Mouse (Mus musculus) cerebellum, adult 9-10 months (tissue): ENCODE measurements around the gene Plin3.
"Not testable (repeated sequence)": the region's sequence is repeated elsewhere in the genome, so short reads cannot be mapped to it uniquely, and the experiment has no call there.

Experiments
- DNase-seq: peaks from one replicate; pipeline ENCODE4 v3.0.0; 2022

Gene Plin3

DNA sequence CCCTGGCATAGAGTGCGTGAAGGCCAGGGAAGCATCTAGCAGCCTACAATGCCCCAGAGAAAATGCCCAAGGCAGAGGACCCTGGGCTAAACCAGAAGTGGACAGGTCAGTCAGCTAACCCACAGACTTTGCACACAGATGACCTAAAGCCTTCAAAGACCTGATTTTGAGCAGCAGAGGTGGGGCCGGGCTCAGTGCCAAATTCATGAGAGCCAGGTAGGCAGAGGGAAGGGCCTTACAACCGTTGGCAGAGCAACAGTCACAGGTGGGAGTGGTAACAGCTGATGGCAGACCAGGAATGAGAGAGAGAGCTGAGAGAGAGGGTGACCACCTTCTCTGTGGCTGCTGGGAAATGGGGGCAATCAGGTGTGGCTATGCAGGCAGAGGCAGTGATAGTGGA is 20.0 kb downstream of the Plin3 start:
- DNase-seq: no peak

DNA sequence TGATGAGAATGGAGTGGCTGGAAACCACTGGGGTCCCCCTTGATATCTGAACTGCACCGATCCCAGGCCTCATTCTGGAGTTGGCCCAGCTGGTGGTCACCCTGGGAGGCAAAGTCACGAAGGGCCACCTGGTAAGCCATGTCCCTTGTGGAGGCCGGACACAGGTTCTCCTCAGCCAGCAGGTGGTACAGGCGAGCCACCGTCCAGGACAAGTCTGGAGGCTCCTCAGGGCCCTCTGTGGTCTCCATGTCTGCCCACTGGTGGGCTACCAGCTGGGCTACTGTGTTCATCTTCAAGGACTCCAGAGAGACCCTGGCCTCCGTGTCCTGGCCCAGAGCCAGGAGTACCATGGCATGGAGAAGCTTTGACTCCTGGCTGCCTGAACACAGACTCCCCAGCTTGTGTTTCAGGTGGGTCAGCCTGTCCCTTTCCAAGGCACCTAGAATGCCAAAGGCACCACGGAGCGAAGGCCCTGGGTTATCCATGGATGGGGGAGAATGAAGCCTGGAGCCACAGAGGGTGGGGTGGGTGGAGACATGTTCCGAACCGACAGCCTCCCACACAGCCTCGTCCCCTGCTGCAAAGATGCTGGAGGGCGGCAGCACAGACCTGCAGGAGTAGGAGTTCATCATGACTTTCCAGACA is 20.9 kb downstream of the Plin3 start:
- no peak for DNase-seq

DNA sequence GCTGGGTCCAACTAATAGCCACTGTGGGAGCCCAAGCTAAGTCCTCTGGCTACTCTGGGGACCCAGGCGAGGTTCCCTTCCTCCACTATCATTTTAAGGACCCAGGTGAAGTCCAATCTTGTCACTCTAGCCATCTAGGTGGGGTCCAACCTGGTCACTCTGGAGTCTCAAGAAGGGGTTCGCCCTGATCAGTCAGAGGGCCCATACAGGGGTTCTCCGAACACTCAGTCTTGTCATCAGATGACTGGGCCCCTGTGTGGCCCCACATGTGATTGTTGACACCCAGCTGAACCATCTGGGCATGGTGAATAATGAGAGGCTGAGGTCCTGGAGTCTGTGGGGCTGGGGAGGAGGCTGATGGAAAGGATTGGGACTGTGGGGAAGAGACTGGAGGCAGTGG is 22.9 kb downstream of the Plin3 start:
- DNase-seq: no peak

- peak; percentile 90 for DNase-seq
Observed at GRCm38 (mm10) chr17:56269153-56269630, 23.5 kb downstream of the Plin3 start.

DNA sequence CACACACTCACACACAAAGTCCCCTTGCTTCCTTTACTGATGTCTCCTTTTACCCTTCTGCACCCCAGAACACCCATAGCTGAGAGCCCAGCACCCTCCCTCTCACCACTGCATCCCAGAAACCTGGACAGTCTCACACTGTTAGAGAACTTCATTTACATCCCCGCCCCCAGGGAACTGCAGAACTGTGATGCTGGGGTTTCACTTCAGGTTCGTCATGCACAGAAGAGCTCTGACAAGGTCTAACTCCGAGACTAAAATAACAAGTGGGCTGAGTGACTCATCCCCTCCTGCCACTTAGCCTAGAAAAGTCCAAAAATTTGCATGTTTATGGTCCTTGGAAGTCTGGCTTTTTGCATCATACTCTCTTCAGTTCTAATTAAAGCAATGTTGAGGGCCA is 26.4 kb downstream of the Plin3 start:
- DNase-seq: no peak

DNA sequence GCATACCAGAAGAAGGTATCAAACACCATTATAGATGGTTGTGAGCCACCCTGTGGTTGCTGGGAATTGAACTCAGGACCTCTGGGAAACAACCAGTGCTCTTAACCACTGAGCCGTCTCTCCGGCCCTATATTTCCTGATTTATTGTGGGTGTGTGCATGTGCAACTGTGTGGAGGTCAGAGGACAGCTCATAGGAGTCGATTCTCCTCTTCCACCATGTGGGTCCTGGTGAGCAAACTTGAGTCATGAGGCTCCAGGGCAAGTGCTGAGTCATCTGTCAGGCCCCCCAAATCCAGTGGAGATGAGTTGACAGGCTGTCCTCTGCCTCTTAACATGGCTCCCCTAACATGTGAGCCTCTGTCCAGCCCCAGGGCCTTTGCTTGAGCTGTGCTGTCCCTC is 26.8 kb downstream of the Plin3 start:
- DNase-seq: no peak

- no peak for DNase-seq
Observed at GRCm38 (mm10) chr17:56265011-56265410, 27.7 kb downstream of the Plin3 start.

- peak; percentile 83 for DNase-seq
Observed at GRCm38 (mm10) chr17:56264020-56264419, 28.7 kb downstream of the Plin3 start.

GRCm38 (mm10) chr17:56262645-56263094 is 30.0 kb downstream of the Plin3 start:
- DNase-seq: no peak

DNA sequence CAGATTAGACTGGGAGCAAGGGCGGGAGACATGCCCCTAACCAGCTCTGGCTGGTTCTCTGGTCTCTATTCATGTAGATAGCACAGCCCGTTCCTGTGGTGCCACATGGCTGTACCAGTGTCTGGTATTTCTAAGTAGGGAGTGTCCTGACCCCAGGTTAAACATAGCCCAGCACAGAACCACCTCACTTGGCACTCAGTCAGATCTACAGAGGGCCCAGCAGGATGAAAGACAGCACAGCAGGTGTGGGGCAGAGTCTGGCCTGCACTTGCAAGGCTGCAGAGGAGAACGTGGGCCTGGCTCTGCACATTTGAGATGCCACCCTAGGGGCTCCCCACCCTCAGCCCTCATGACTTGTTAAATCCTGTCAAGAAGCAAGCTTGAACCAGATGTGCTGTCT is 31.5 kb downstream of the Plin3 start:
- no peak for DNase-seq

DNA sequence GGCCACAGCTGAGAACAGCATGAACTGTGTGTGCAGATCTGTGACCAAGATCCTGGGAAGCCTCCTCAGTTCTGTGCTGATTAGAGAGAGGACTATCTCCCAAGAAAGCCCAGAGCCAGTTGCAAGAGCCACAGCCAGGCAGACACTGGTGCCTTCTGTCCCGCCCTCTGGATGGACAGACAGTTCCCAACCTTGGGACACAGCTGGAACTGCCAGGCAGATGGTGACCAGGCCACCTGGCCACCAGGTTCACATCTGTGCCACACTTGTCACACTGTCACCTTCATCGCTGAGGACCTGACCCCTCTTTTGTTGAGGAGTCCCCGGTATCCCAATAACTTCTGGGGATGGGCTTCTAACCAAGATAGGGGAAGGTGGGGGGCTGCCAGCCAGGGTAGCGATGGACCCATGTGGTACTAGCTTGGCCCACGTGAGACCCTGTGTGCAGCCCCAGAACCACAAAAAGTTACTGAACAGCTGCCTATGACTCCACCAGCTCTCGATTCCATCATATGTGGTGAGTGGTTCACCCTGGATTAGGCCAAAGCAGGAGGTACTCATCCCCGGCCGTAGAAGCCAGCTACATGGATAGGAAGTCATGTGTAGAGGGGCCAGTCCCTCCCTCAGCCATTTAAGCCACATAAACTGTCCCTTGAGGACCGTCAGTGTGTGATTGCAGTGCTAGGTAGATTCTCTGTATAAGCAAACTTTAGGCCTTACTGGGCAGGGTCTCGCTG is 33.2 kb downstream of the Plin3 start:
- DNase-seq: no peak

- not testable (repeated sequence) for DNase-seq
Observed at GRCm38 (mm10) chr17:56258812-56259211, 33.9 kb downstream of the Plin3 start.

DNA sequence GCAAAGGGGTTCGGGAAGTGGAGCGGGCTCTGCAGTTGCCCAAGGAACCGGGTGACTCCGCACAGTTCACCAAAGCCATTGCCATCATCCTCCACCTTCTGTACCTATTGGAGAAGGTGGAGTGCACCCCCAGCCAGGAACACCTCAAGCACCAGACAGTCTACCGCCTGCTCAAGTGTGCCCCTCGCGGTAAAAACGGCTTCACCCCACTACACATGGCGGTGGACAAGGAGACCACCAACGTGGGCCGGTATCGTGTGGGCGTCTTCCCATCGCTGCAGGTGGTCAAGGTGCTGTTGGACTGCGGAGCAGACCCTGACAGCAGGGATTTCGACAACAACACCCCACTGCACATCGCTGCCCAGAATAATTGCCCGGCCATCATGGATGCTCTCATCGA is 34.4 kb downstream of the Plin3 start:
- peak; percentile 58 for DNase-seq

DNA sequence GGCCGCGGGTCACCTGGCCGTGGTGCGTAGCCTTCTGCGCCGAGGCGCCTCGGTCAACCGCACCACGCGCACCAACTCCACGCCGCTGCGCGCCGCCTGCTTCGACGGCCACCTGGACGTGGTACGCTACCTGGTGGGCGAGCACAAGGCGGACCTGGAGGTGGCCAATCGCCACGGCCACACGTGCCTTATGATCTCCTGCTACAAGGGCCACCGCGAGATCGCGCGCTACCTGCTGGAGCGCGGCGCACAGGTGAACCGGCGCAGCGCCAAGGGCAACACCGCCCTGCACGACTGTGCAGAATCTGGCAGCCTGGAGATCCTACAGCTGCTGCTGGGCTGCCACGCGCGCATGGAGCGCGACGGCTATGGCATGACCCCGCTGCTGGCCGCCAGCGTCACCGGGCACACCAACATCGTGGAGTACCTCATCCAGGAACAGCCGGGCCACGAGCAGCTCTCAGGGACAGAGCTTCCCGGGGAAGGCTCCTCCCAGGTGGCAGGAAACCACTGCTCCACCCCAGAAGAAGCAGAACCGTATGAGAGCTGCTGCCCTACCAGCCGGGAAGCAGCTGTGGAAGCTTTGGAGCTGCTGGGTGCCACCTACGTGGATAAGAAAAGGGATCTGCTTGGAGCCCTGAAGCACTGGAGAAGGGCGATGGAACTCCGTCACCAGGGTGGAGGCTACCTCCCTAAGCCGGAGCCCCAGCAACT is 35.3 kb downstream of the Plin3 start:
- peak; percentile 68 for DNase-seq

DNA sequence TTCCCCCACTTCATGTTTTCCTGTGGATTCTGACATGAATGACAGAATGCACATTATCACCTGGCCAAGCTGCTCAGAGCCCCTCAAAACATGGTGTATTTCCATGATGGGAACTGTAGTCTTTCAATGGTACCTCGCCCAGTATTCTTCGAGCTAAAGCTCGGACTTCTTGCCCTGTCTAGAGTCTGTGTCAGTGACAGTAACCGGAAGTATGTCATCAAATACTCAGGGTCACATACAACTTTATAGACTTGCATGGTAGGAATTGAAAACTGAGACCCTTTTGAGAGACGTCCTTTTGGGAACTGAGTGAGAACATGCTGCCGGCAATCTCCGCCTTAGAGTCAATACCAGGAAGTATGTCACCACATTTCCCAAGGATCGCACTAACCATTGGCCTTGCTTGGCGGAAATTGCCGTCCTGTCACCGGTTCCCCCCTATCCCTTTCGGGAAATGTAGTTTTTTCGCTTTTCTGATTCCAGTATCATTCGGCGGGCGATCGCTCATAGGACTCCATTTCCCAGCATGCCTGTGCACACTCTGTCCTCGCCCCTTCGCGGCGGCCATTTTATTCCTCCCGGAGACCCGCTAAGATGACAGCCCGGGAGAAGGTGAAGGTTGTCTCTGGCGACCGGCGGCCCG is 36.3 kb downstream of the Plin3 start, which contains the start of gene Fem1a:
Gene Fem1a, plus strand, starts transcription at position 572 of the 643 bp plus-strand sequence.
- DNase-seq: peak; percentile 99

DNA sequence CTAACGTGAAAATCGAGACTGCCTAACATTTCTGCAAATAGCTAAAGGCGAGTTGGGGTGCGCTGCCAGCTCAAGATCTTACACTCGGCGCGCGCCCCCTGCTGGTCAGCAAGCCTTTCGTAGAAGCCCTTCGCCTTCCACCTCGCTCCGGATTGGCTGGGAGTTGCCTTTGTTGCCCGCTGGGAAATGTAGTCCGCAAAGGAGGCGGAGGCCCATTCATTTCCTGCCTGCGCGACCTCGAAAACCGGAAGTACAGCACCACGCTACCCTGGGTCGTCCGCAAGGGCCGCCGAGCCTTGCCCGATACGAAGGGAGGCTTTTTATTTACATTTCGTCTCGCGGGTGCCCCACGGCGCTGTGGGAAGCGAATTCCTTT is 36.8 kb downstream of the Plin3 start:
- peak; percentile 98 for DNase-seq

- no peak for DNase-seq
Observed at GRCm38 (mm10) chr17:56255429-56255828, 37.2 kb downstream of the Plin3 start.

GRCm38 (mm10) chr17:56254695-56255094 is 38.0 kb downstream of the Plin3 start:
- DNase-seq: peak; percentile 65

DNA sequence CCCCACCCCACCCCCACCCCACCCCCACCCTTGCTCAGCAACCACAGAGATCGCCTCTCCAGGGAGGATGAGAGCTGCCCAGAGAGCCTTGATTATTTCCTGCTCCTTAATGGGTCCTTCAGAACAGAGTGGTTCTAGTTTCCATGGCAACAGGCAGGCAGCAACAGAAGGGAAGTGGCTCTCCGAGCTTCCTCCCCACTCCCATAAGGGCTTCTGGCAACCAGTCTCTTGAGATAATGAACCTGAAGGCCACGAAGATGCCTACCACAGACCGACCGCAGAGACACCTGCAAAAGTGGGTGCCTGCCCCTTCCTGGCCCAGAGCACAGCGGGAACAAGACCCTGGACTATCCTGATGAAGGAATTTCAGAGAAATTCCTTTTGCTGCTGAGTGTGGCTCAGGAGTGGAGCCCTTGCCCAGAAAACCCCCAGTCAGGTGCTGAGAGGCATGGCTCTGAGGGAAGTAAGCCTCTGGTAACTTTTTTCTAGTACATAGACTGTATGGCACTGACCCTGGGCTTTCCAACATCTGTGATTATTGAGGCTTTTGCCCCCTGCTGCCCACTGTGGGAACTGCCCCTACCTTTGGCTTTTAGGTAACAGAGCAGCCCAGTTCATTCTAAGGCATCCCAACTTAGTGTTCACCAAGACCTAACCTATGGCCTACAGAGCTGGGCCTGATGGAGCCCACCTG is 41.4 kb downstream of the Plin3 start:
- DNase-seq: peak; percentile 78

DNA sequence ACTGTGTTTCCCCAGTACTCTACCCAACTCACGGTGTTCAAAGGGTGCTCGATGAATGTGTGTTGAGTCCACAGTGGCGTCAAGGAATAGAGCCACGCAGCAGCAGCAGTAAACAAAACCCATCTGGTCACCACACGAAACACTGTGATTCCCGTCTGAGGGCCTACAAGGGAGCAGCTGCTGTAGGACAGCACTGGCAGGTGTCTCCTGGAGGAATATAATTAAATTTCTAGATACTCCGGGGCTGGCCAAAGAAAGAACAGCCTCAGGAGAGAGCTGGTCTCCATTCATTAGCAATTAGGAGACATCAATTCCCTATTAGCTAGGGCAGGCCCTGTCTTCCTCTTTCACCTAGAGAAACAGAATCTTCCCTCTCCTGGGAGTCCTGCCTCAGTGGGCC is 47.1 kb downstream of the Plin3 start:
- DNase-seq: no peak

- peak; percentile 94 for DNase-seq
Observed at GRCm38 (mm10) chr17:56241541-56242401, 50.9 kb downstream of the Plin3 start.
